Mouse (Mus musculus) CD4-positive naive resting alpha-beta T cell, adult 76 days (primary cell): ENCODE measurements around the gene Gm6370. TPM values are rescaled to one million over a fixed set of nuclear protein-coding genes. Genes with fewer than 3 reads are reported as not detected.

Source experiments
- total RNA-seq: library from RNA; stranded (reverse); gene quantifications from one replicate; pipeline ENCODE4 v1.2.4, GENCODE M21; 2023

The Gm6370 gene
- not detected for total RNA-seq

GRCm38 (mm10) chr5:146491063-146491462 is at the start of gene Gm6370:
TSS of gene Gm6370 (plus strand) at chr5:146491363.

GRCm38 (mm10) chr5:146481665-146482064 is 9.5 kb upstream of the Gm6370 start, which contains the start of gene Gm6408:
TSS of gene Gm6408 (plus strand) at chr5:146481965.

GRCm38 (mm10) chr5:146502099-146502498 is 10.9 kb downstream of the Gm6370 start, which contains the start of gene 4930449I24Rik:
TSS of gene 4930449I24Rik (plus strand) at chr5:146502399.

GRCm38 (mm10) chr5:146513823-146514222 is 22.7 kb downstream of the Gm6370 start, which contains the start of gene Gm3402:
TSS of gene Gm3402 (plus strand) at chr5:146514123.

GRCm38 (mm10) chr5:146525501-146525900 is 34.3 kb downstream of the Gm6370 start, which contains the start of gene Gm3404:
TSS of gene Gm3404 (plus strand) at chr5:146525801.

GRCm38 (mm10) chr5:146537347-146537746 is 46.2 kb downstream of the Gm6370 start, which contains the start of gene Gm3409:
TSS of gene Gm3409 (plus strand) at chr5:146537647.

Other genes starting within 250 kb of the Gm6370 start
- gene Wasf3, start 106.4 kb upstream of the Gm6370 start, total RNA-seq, result not detected
- gene Gm6408, start 9.4 kb upstream of the Gm6370 start, total RNA-seq, result not detected
- not detected for gene 4930449I24Rik, start 11.0 kb downstream of the Gm6370 start, total RNA-seq
- gene Gm3402, start 22.8 kb downstream of the Gm6370 start, total RNA-seq, result not detected
- gene Gm3404, start 34.4 kb downstream of the Gm6370 start, total RNA-seq, result not detected
- gene Gm3409, start 46.3 kb downstream of the Gm6370 start, total RNA-seq, result not detected
- not detected for gene Gm3415, start 64.8 kb downstream of the Gm6370 start, total RNA-seq
- not detected for gene Gpr12, start 93.9 kb downstream of the Gm6370 start, total RNA-seq